Mouse (Mus musculus) embryonic fibroblast, embryonic 13.5 days (primary cell): ENCODE measurements around the gene Gm49416.

ENCODE experiments used
- CTCF ChIP-seq: IDR thresholded peaks from 2 replicates; pipeline ENCODE4 v1.5.1; 2011; ENCODE audit warnings: mild to moderate bottlenecking, control low read depth, low read length, moderate library complexity, borderline replicate concordance; ENCODE audit not compliant: insufficient read depth
- POLR2A ChIP-seq: IDR thresholded peaks from 2 replicates; pipeline ENCODE4 v1.6.1; 2011; ENCODE audit warnings: low read depth, mild to moderate bottlenecking, control low read depth, low read length, moderate library complexity

DNA sequence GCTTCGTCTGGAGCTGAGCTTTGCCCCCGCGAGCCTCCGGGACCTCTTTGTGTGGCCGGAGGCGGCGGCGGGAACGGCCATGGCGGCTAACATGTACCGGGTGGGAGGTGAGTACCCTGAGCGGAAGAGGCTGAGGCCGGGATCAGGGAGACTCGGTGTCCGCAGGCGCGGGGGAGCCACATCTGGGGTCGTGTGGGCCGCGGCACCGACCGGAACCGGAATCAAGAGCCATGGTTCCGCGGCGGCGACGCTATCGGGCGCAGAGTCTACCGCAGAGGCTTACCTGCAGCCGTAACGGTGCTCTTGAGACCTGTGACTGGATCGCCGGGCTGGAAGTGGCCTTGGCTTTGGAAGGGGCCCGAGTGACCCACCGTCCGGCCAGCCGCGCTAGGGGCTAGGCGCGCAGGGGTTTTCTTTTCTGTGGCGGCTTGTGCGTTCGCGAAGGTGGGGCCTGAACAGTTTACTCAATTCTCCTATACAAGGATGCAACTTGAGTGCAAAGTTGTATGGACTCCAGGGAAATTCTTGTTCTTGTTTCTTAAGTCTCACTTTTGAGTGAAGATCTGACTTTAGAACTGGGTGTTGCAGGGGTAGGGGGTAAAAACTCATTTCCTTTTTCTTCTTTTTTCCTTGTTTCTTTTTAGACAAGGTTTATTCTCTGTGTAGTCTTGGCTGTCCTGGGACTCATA, 53.7 kb downstream of the Gm49416 start:
- TF ChIP-seq CTCF (no peak), POLR2A (no peak)
